Mouse (Mus musculus): ENCODE measurements around the gene RPS10-NUDT3.
"Not testable (repeated sequence)": the region's sequence is repeated elsewhere in the genome, so short reads cannot be mapped to it uniquely, and the experiment has no call there.

RPS10-NUDT3 gene

GRCm38 (mm10) chr17:27642491-27643062 is 7.6 kb upstream of the RPS10-NUDT3 start:
- no peak for DNase-seq (ENCODE audit: extremely low read depth, low read depth)

- not testable (repeated sequence) for DNase-seq (ENCODE audit: extremely low read depth, low read depth)
Measured at GRCm38 (mm10) chr17:27639851-27640250, 4.8 kb upstream of the RPS10-NUDT3 start.

- no peak for DNase-seq (ENCODE audit: extremely low read depth, low read depth)
Measured at GRCm38 (mm10) chr17:27638921-27639332, 3.9 kb upstream of the RPS10-NUDT3 start.

- no peak for DNase-seq (ENCODE audit: extremely low read depth, low read depth)
Measured at GRCm38 (mm10) chr17:27637333-27637732, 2.3 kb upstream of the RPS10-NUDT3 start.

- DNase-seq (ENCODE audit: extremely low read depth, low read depth), result no peak
Measured at GRCm38 (mm10) chr17:27636132-27637020, 1.4 kb upstream of the RPS10-NUDT3 start, which contains the start of gene Rps10. Gene Rps10, minus strand, starts transcription at chr17:27636669.

- DNase-seq (ENCODE audit: extremely low read depth, low read depth), result not testable (repeated sequence)
Measured at GRCm38 (mm10) chr17:27635575-27635903, 517 bp upstream of the RPS10-NUDT3 start.

- DNase-seq (ENCODE audit: extremely low read depth, low read depth), result no peak
Measured at GRCm38 (mm10) chr17:27629249-27630020, 5.6 kb downstream of the RPS10-NUDT3 start.

GRCm38 (mm10) chr17:27628376-27628775 is 6.6 kb downstream of the RPS10-NUDT3 start:
- no peak for DNase-seq (ENCODE audit: extremely low read depth, low read depth)

- DNase-seq (ENCODE audit: extremely low read depth, low read depth), result no peak
Measured at GRCm38 (mm10) chr17:27627451-27627850, 7.6 kb downstream of the RPS10-NUDT3 start.

- no peak for DNase-seq (ENCODE audit: extremely low read depth, low read depth)
Measured at GRCm38 (mm10) chr17:27626681-27627080, 8.3 kb downstream of the RPS10-NUDT3 start.

- DNase-seq (ENCODE audit: extremely low read depth, low read depth), result no peak
Measured at GRCm38 (mm10) chr17:27625455-27626251, 9.4 kb downstream of the RPS10-NUDT3 start.

- DNase-seq (ENCODE audit: extremely low read depth, low read depth), result no peak
Measured at GRCm38 (mm10) chr17:27623360-27624326, 11.4 kb downstream of the RPS10-NUDT3 start, which contains the start of gene Nudt3. Gene Nudt3, minus strand, starts transcription at chr17:27623495.

GRCm38 (mm10) chr17:27622611-27623359 is 12.2 kb downstream of the RPS10-NUDT3 start:
- no peak for DNase-seq (ENCODE audit: extremely low read depth, low read depth)

GRCm38 (mm10) chr17:27621705-27622531 is 13.1 kb downstream of the RPS10-NUDT3 start:
- DNase-seq (ENCODE audit: extremely low read depth, low read depth), result no peak

- DNase-seq (ENCODE audit: extremely low read depth, low read depth), result no peak
Measured at GRCm38 (mm10) chr17:27621161-27621560, 13.9 kb downstream of the RPS10-NUDT3 start.

GRCm38 (mm10) chr17:27615388-27615787 is 19.6 kb downstream of the RPS10-NUDT3 start:
- DNase-seq (ENCODE audit: extremely low read depth, low read depth), result no peak

- DNase-seq (ENCODE audit: extremely low read depth, low read depth), result no peak
Measured at GRCm38 (mm10) chr17:27613016-27613415, 22.0 kb downstream of the RPS10-NUDT3 start.

- no peak for DNase-seq (ENCODE audit: extremely low read depth, low read depth)
Measured at GRCm38 (mm10) chr17:27611994-27612393, 23.0 kb downstream of the RPS10-NUDT3 start.
